Mouse (Mus musculus) kidney, adult 2 months (tissue): ENCODE data around the gene Noc3l. TPM values are rescaled to one million over a fixed set of nuclear protein-coding genes. Genes with fewer than 3 reads are reported as not detected.
A peak's percentile ranks its signal among the peaks of the same experiment; 100 is the strongest.

Experiments used
- DNase-seq: peaks from one replicate; pipeline ENCODE4 v3.0.0; 2021
- H3K27ac ChIP-seq: fragments of 200-500 bp; 2 replicates; pipeline ENCODE4 v1.5.1; 2012; ENCODE audit warnings: low read depth, low read length, control low read depth, inconsistent platforms; ENCODE audit not compliant: insufficient read depth
- H3K27me3 ChIP-seq: fragments of 200-500 bp; replicated peaks from 2 replicates; pipeline ENCODE4 v1.6.1; 2012; ENCODE audit warnings: mild to moderate bottlenecking, moderate library complexity, low read length, inconsistent platforms; ENCODE audit not compliant: control insufficient read depth, insufficient read depth
- H3K36me3 ChIP-seq: fragments of 200-500 bp; 2 replicates; pipeline ENCODE4 v1.6.1; 2012; ENCODE audit warnings: mild to moderate bottlenecking, moderate library complexity, low read length, inconsistent platforms; ENCODE audit not compliant: control insufficient read depth, insufficient read depth
- H3K4me1 ChIP-seq: fragments of 200-500 bp; 2 replicates; pipeline ENCODE4 v1.6.1; 2011; ENCODE audit warnings: low read length; ENCODE audit not compliant: control insufficient read depth, insufficient read depth
- H3K4me3 ChIP-seq: fragments of 200-500 bp; 2 replicates; pipeline ENCODE4 v1.5.1; 2011; ENCODE audit warnings: mild to moderate bottlenecking, low read depth, low read length, control low read depth; ENCODE audit not compliant: insufficient read depth
- CTCF ChIP-seq: fragments of 200-500 bp; conservative IDR thresholded peaks from 2 replicates; pipeline ENCODE4 v1.5.1; 2011; ENCODE audit warnings: low read depth, mild to moderate bottlenecking, control low read depth, low read length, moderate library complexity, mixed read lengths; ENCODE audit not compliant: insufficient read depth, insufficient read length
- POLR2A ChIP-seq: fragments of 200-500 bp; IDR thresholded peaks from one replicate; pipeline ENCODE4 v1.6.1; 2011; ENCODE audit warnings: low read depth, low read length, control low read depth
- WGBS: fragments of 180-500 bp; shearing (Covaris S2); methylation state at CpG from one replicate; pipeline ENCODE4 v1.1.7; 2018; 5-methylcytosine and 5-hydroxymethylcytosine counted together
- polyA plus RNA-seq: library from polyadenylated mRNA; depleted of rRNA; stranded (reverse); fragments of >200 nt; gene quantifications from 2 replicates; pipeline ENCODE4 v1.2.3, GENCODE M21; 2012

Noc3l gene
- polyA plus RNA-seq, 1 experiment: 3.2 TPM

DNA sequence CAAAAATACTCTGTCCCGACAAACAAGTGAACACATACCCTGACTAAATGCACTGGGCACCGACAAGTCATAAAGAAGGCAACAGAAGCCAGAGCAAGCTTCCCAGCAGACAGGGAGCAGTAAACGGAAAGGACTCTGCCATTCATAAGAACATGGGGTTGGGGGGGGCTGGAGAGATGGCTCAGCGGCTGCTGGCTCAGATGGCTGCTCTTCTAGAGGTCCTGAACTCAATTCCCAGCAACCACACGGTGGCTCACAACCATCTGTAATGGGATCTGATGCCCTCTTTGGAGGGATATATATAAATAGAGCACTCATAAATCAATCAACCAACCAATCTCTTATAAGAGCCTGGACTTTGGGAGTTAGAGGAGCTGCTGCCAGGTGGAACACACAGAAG lies 22.5 kb downstream of the Noc3l start:
- TF ChIP-seq CTCF: no peak
- TF ChIP-seq POLR2A: no peak
- WGBS: 63% methylated on average over 5 of the region's 5 CpGs
- H3K4me3 ChIP-seq: no peak overlapping the region
- H3K4me1 ChIP-seq: no peaks in the 10 kb centered on the region
- no peak overlapping the region for H3K27ac ChIP-seq
- no peaks in the 10 kb centered on the region for H3K27me3 ChIP-seq
- no peak for DNase-seq
- peaks cover 10% of the 10 kb centered on the region for H3K36me3 ChIP-seq

DNA sequence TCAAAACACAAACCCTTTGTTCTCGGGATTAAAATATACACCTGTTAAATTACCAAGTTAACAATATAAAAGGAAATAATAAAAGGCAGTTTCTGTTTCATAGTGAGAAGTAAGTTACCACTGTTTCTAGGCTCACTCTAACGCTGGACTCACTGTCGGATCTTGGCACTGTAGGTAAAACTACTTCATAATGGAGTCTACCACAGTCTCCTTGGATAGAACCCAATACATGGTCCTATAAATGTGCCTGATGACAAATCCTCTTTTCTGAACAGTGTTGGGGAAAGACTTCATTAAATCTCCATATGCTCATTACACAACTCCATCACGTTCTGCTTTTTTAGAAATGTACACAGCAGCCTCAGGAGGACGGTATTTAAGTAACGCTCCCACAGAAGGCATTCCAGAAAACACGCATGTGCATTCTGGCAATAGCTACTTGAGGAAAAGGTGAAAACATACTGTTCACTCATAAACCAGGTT lies 25.4 kb downstream of the Noc3l start:
- Histone ChIP-seq H3K4me1 (no peaks in the 10 kb centered on the region), H3K36me3 (peaks cover 12% of the 10 kb centered on the region), H3K4me3 (no peak overlapping the region), H3K27me3 (no peaks in the 10 kb centered on the region), H3K27ac (no peak overlapping the region)
- no peak for DNase-seq
- TF ChIP-seq POLR2A: no peak
- TF ChIP-seq CTCF: no peak
- WGBS: 95% methylated on average over 7 of the region's 7 CpGs

DNA sequence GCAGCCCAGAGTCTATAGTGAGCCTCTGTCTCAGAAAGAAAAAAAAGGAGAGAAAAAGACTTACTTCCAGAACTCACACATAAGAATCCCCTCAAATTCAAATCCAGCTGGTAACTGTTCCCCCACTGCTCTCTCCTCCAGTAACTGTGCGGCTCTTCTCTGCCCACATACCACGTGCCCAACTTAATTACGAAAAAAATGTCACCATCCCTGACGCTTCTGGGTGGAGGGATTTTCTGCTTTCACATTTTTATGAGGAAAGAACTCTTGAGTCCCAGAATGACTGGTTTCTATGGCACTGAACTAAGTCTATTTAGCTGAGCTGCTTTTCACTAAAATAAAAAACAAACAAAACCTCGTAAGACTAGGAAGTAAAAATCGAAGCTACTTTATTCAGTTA lies 31.3 kb downstream of the Noc3l start:
- Histone ChIP-seq H3K36me3 (peaks cover 2% of the 10 kb centered on the region), H3K27me3 (no peaks in the 10 kb centered on the region), H3K27ac (no peak overlapping the region), H3K4me1 (no peaks in the 10 kb centered on the region), H3K4me3 (no peak overlapping the region)
- 93% methylated on average over 6 of the region's 6 CpGs for WGBS
- no peak for DNase-seq
- TF ChIP-seq POLR2A (no peak), CTCF (no peak)

DNA sequence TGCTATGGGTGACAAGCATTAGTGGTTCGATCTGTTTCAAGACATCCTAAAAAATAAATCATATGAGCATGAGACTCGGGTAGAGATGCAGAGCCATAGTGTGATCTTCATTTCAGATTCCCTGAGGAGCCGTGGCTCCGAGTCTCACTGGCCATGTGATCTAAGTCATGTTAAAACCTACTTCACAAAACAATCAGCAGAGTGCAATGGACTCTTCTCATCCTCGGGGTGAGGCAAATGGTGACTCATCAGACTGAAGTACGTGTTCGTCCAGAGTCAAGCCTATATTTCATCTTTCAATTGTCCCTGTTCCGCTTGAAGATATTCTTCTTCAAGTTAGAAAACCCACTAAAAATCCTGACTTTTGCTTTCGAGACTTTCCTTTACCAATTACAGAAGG lies 35.5 kb downstream of the Noc3l start:
- no peak overlapping the region for H3K4me3 ChIP-seq
- no peaks in the 10 kb centered on the region for H3K27me3 ChIP-seq
- DNase-seq: no peak
- 85% methylated on average over 9 of the region's 9 CpGs for WGBS
- no peaks in the 10 kb centered on the region for H3K4me1 ChIP-seq
- no peak overlapping the region for H3K27ac ChIP-seq
- H3K36me3 ChIP-seq: no peaks in the 10 kb centered on the region
- no peak for TF ChIP-seq POLR2A

DNA sequence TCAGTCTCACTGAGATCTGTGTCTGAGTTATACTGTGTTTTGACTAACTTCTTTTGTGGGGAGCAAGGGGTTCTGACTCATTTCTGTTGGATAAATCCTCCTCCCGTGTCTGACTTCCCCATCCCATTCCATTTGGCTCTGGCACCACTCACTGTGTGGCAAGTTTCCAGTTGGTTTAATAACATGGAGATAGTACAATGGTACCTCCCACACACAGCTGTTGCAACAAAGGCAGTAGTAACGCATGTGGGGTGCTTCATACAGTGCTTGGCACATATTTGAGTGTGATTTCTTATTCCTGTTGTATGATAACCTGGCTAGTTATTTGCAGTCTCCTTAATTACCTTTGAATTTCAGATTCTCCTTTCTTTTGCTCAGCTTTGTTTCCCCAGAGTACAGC lies 40.2 kb downstream of the Noc3l start:
- TF ChIP-seq POLR2A: no peak
- TF ChIP-seq CTCF: no peak
- DNase-seq: no peak
- WGBS: 43% methylated on average over 2 of the region's 2 CpGs

GRCm38 (mm10) chr19:38775548-38775947 lies 43.5 kb downstream of the Noc3l start:
- Histone ChIP-seq H3K27ac (no peak overlapping the region), H3K4me3 (no peak overlapping the region), H3K4me1 (no peaks in the 10 kb centered on the region), H3K27me3 (no peaks in the 10 kb centered on the region), H3K36me3 (no peaks in the 10 kb centered on the region)
- 43% methylated on average over 4 of the region's 4 CpGs for WGBS
- TF ChIP-seq CTCF (peak; percentile 57), POLR2A (no peak)
- peak; percentile 54 for DNase-seq

More for the DNA sequence above, 40.2 kb downstream of the Noc3l start:
- Histone ChIP-seq H3K4me1 (no peaks in the 10 kb centered on the region), H3K27ac (no peak overlapping the region), H3K27me3 (no peaks in the 10 kb centered on the region), H3K4me3 (no peak overlapping the region), H3K36me3 (no peaks in the 10 kb centered on the region)

- no peaks in the 10 kb centered on the region for H3K36me3 ChIP-seq
- H3K27ac ChIP-seq: no peak overlapping the region
- H3K4me1 ChIP-seq: no peaks in the 10 kb centered on the region
- H3K4me3 ChIP-seq: no peak overlapping the region
- H3K27me3 ChIP-seq: no peaks in the 10 kb centered on the region
- WGBS: 70% methylated on average over 2 of the region's 2 CpGs
- DNase-seq: no peak
- TF ChIP-seq POLR2A: no peak
- no peak for TF ChIP-seq CTCF
Measured at GRCm38 (mm10) chr19:38766306-38766705, 52.7 kb downstream of the Noc3l start.

DNA sequence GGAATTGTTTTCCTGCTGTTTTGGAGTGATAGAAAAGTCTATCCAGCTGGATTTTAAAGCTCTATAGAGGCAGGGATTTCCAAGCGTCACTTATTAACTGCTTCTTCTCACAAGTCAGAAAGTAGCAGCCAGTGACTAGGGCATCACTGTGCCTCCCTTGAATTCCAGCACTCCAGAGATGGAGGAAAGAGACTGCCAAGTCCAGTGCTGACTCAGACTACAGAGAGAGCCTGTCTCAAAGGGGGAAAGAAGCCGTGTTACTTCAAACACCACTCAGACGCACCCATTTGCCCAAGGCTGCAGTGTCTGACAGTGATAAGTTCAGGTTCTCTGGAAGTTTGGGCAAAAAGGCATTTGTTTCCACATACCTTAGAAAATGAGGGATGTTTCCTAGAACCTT lies 58.6 kb downstream of the Noc3l start:
- no peaks in the 10 kb centered on the region for H3K36me3 ChIP-seq
- no peak for DNase-seq
- WGBS: 56% methylated on average over 3 of the region's 3 CpGs
- no peak overlapping the region for H3K27ac ChIP-seq
- H3K27me3 ChIP-seq: no peaks in the 10 kb centered on the region
- TF ChIP-seq CTCF: no peak
- no peak for TF ChIP-seq POLR2A
- no peak overlapping the region for H3K4me3 ChIP-seq
- no peaks in the 10 kb centered on the region for H3K4me1 ChIP-seq
